Mouse (Mus musculus) thymus, adult 2 months (tissue): Measurements from ENCODE around the gene Taar7a.

Source experiments
- CTCF ChIP-seq: fragments of 200-500 bp; IDR thresholded peaks from 2 replicates; pipeline ENCODE4 v1.5.1; 2012; ENCODE audit warnings: mild to moderate bottlenecking, control low read depth, low read length, moderate library complexity, borderline replicate concordance; ENCODE audit not compliant: control insufficient read depth, poor library complexity, insufficient read depth; ENCODE audit errors: extremely low read depth
- POLR2A ChIP-seq: fragments of 200-500 bp; IDR thresholded peaks from 2 replicates; pipeline ENCODE4 v1.6.1; 2012; ENCODE audit warnings: mild to moderate bottlenecking, low read length, control low read depth, moderate library complexity; ENCODE audit not compliant: control insufficient read depth, poor library complexity, insufficient read depth; ENCODE audit errors: extremely low read depth

DNA sequence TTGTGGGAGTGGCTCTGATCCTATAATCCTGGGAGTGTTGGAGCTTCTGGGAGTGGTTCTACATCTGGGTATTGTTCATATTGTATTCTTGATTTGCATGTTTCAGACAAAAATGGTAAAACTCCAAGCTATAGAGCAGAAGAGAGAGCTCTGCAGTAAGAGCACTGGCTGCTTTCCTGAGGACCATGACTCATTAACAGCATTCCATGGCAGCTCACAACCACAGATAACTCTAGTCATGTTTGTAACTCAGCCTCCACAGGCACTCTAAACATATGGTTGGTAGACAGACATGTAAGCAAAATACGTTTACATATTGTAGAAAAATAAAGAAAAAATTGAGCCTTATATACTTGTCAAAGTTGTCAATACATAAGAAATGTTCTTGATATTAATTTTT, 13.2 kb upstream of the Taar7a start:
- TF ChIP-seq CTCF (no peak), POLR2A (no peak)
